Mouse (Mus musculus) neural tube, embryonic 15.5 days (tissue): ENCODE results near the gene Bcl10. TPM values are rescaled to one million over a fixed set of nuclear protein-coding genes. Genes with fewer than 3 reads are reported as not detected.

ENCODE experiments used
- ATAC-seq: fragments of 200-750 bp; cut with Nextera tagmentation; 2 replicates; pipeline ENCODE4 v1.8.0; 2017; ENCODE audit warnings: mild to moderate bottlenecking, moderate TSS enrichment, moderate library complexity; ENCODE audit not compliant: low FRiP score
- H3K27ac ChIP-seq: fragments of 300-500 bp; sonication (generic); replicated peaks from 2 replicates; pipeline ENCODE4 v1.5.1; 2015; ENCODE audit warnings: mild to moderate bottlenecking, inconsistent platforms
- H3K27me3 ChIP-seq: fragments of 300-500 bp; sonication (generic); replicated peaks from 2 replicates; pipeline ENCODE4 v1.6.1; 2015; ENCODE audit warnings: inconsistent platforms
- H3K36me3 ChIP-seq: fragments of 300-500 bp; sonication (generic); 2 replicates; pipeline ENCODE4 v1.6.1; 2015; ENCODE audit warnings: inconsistent platforms
- H3K4me1 ChIP-seq: fragments of 300-500 bp; sonication (generic); 2 replicates; pipeline ENCODE4 v1.6.1; 2015; ENCODE audit warnings: inconsistent platforms
- H3K4me2 ChIP-seq: fragments of 300-500 bp; sonication (generic); 2 replicates; pipeline ENCODE4 v1.6.1; 2015; ENCODE audit warnings: inconsistent platforms, mild to moderate bottlenecking, moderate library complexity
- H3K4me3 ChIP-seq: fragments of 300-500 bp; sonication (generic); replicated peaks from 2 replicates; pipeline ENCODE4 v1.5.1; 2015; ENCODE audit warnings: mild to moderate bottlenecking, inconsistent platforms
- H3K9ac ChIP-seq: fragments of 300-500 bp; sonication (generic); replicated peaks from 2 replicates; pipeline ENCODE4 v1.6.1; 2015; ENCODE audit warnings: mild to moderate bottlenecking, inconsistent platforms
- H3K9me3 ChIP-seq: fragments of 300-500 bp; sonication (generic); replicated peaks from 2 replicates; pipeline ENCODE4 v1.6.1; 2016; ENCODE audit warnings: inconsistent platforms
- WGBS: fragments of 180-500 bp; shearing (Covaris S2); methylation state at CpG from one replicate; pipeline ENCODE4 v1.1.7; 2015; ENCODE audit warnings: mixed read lengths; 5-methylcytosine and 5-hydroxymethylcytosine counted together
- polyA plus RNA-seq: library from polyadenylated mRNA; unstranded; fragments of >200 nt; fragmentation: Nextera tagmentation; extraction: Ambion mirVana; gene quantifications from 2 replicates; pipeline ENCODE4 v1.2.1, GENCODE M21; 2015

Gene Bcl10
- polyA plus RNA-seq, 1 experiment from 2014 or later: 33.9 TPM

GRCm38 (mm10) chr3:145916374-145916773, 6.2 kb upstream of the Bcl10 start:
- ATAC-seq: no peak
- Histone ChIP-seq H3K9ac (no peak overlapping the region), H3K27me3 (no peaks in the 10 kb centered on the region), H3K27ac (no peak overlapping the region), H3K36me3 (no peaks in the 10 kb centered on the region), H3K4me2 (no peak overlapping the region), H3K9me3 (no peaks in the 10 kb centered on the region), H3K4me1 (no peaks in the 10 kb centered on the region), H3K4me3 (no peak overlapping the region)
- WGBS: 93% methylated on average over 5 of the region's 5 CpGs

- no peaks in the 10 kb centered on the region for H3K36me3 ChIP-seq
- H3K4me3 ChIP-seq: no peak overlapping the region
- no peak for ATAC-seq
- no peaks in the 10 kb centered on the region for H3K4me1 ChIP-seq
- 87% methylated on average over 4 of the region's 4 CpGs for WGBS
- H3K27ac ChIP-seq: no peak overlapping the region
- H3K4me2 ChIP-seq: no peak overlapping the region
- no peaks in the 10 kb centered on the region for H3K27me3 ChIP-seq
- no peaks in the 10 kb centered on the region for H3K9me3 ChIP-seq
- no peak overlapping the region for H3K9ac ChIP-seq
These were observed 5.8 kb upstream of the Bcl10 start for GRCm38 (mm10) chr3:145916826-145917225.

GRCm38 (mm10) chr3:145922971-145923370, 367 bp downstream of the Bcl10 start:
- no peak overlapping the region for H3K4me2 ChIP-seq
- H3K4me3 ChIP-seq: no peak overlapping the region
- ATAC-seq: no peak
- 0 out of 2 replicates have a peak, but pooled peaks cover 3% of the 10 kb centered on the region for H3K36me3 ChIP-seq
- peaks cover 17% of the 10 kb centered on the region for H3K4me1 ChIP-seq
- no peaks in the 10 kb centered on the region for H3K9me3 ChIP-seq
- H3K27me3 ChIP-seq: no peaks in the 10 kb centered on the region
- no peak overlapping the region for H3K27ac ChIP-seq
- WGBS: 75% methylated on average over 3 of the region's 3 CpGs
- no peak overlapping the region for H3K9ac ChIP-seq

- H3K4me3 ChIP-seq: peak overlapping the region; percentile 95
- peak overlapping the region; percentile 70 for H3K9ac ChIP-seq
- H3K27me3 ChIP-seq: no peaks in the 10 kb centered on the region
- H3K4me1 ChIP-seq: peaks cover 17% of the 10 kb centered on the region
- H3K9me3 ChIP-seq: no peaks in the 10 kb centered on the region
- H3K4me2 ChIP-seq: peak overlapping the region; percentile 72
- ATAC-seq: peak; percentile 100
- WGBS: under 1% methylated on average over 56 of the region's 58 CpGs
- H3K27ac ChIP-seq: peak overlapping the region; percentile 93
- H3K36me3 ChIP-seq: peaks cover 5% of the 10 kb centered on the region; the same call in 1 of the 2 replicates
These were observed 1.4 kb downstream of the Bcl10 start for GRCm38 (mm10) chr3:145923874-145924577.

GRCm38 (mm10) chr3:145924649-145925337, 2.2 kb downstream of the Bcl10 start:
- WGBS: 4% methylated on average over 37 of the region's 39 CpGs
- peak overlapping the region; percentile 93 for H3K27ac ChIP-seq
- peaks cover 17% of the 10 kb centered on the region for H3K4me1 ChIP-seq
- no peaks in the 10 kb centered on the region for H3K9me3 ChIP-seq
- peak overlapping the region; percentile 95 for H3K4me3 ChIP-seq
- H3K4me2 ChIP-seq: peak overlapping the region; percentile 72
- peaks cover 5% of the 10 kb centered on the region; the same call in 1 of the 2 replicates for H3K36me3 ChIP-seq
- H3K27me3 ChIP-seq: no peaks in the 10 kb centered on the region
- H3K9ac ChIP-seq: peak overlapping the region; percentile 70
- ATAC-seq: peak; percentile 30

GRCm38 (mm10) chr3:145925506-145925905, 2.9 kb downstream of the Bcl10 start:
- H3K27me3 ChIP-seq: no peaks in the 10 kb centered on the region
- ATAC-seq: no peak
- peaks cover 17% of the 10 kb centered on the region for H3K4me1 ChIP-seq
- WGBS: 67% methylated on average over 5 of the region's 5 CpGs
- peak overlapping the region; percentile 72 for H3K4me2 ChIP-seq
- peak overlapping the region; percentile 95 for H3K4me3 ChIP-seq
- H3K36me3 ChIP-seq: peaks cover 5% of the 10 kb centered on the region; the same call in 1 of the 2 replicates
- H3K9me3 ChIP-seq: no peaks in the 10 kb centered on the region
- H3K9ac ChIP-seq: peak overlapping the region; percentile 70; the same call in 1 of the 2 replicates
- H3K27ac ChIP-seq: no peak overlapping the region

- Histone ChIP-seq H3K4me1 (peaks cover 17% of the 10 kb centered on the region), H3K9me3 (no peaks in the 10 kb centered on the region), H3K4me3 (no peak overlapping the region), H3K27ac (no peak overlapping the region), H3K36me3 (peaks cover 32% of the 10 kb centered on the region), H3K27me3 (no peaks in the 10 kb centered on the region), H3K9ac (no peak overlapping the region), H3K4me2 (no peak overlapping the region)
- WGBS: 75% methylated on average over 7 of the region's 7 CpGs
- no peak for ATAC-seq
These were observed 7.2 kb downstream of the Bcl10 start for GRCm38 (mm10) chr3:145929525-145930400.

- no peak overlapping the region for H3K4me3 ChIP-seq
- 89% methylated on average over 9 of the region's 9 CpGs for WGBS
- H3K27me3 ChIP-seq: no peaks in the 10 kb centered on the region
- no peak overlapping the region for H3K9ac ChIP-seq
- H3K4me2 ChIP-seq: no peak overlapping the region
- H3K36me3 ChIP-seq: peaks cover 28% of the 10 kb centered on the region
- ATAC-seq: no peak
- peaks cover 8% of the 10 kb centered on the region for H3K4me1 ChIP-seq
- H3K27ac ChIP-seq: no peak overlapping the region
- no peaks in the 10 kb centered on the region for H3K9me3 ChIP-seq
These were observed 11.2 kb downstream of the Bcl10 start for GRCm38 (mm10) chr3:145933845-145934244.

GRCm38 (mm10) chr3:145937505-145938404, 15.2 kb downstream of the Bcl10 start, which contains the start of gene 2410004B18Rik:
Gene 2410004B18Rik, plus strand, starts transcription at chr3:145938014.
- H3K36me3 ChIP-seq: peaks cover 28% of the 10 kb centered on the region
- H3K4me1 ChIP-seq: peaks cover 36% of the 10 kb centered on the region

GRCm38 (mm10) chr3:145938405-145939349, 16.1 kb downstream of the Bcl10 start:
- WGBS: 19% methylated on average over 50 of the region's 50 CpGs
- peak overlapping the region; percentile 84 for H3K27ac ChIP-seq
- ATAC-seq: peak; percentile 51
- H3K36me3 ChIP-seq: peaks cover 24% of the 10 kb centered on the region
- peak overlapping the region; percentile 78 for H3K4me2 ChIP-seq
- H3K9ac ChIP-seq: peak overlapping the region; percentile 87
- no peaks in the 10 kb centered on the region for H3K9me3 ChIP-seq
- no peaks in the 10 kb centered on the region for H3K27me3 ChIP-seq
- peaks cover 36% of the 10 kb centered on the region for H3K4me1 ChIP-seq
- peak overlapping the region; percentile 98 for H3K4me3 ChIP-seq

More at GRCm38 (mm10) chr3:145937505-145938404, 15.2 kb downstream of the Bcl10 start, which contains the start of gene 2410004B18Rik:
- no peaks in the 10 kb centered on the region for H3K27me3 ChIP-seq
- peak within 1 kb of the TSS; percentile 98 for H3K4me3 ChIP-seq
- peak; percentile 96 for ATAC-seq
- H3K27ac ChIP-seq: peak within 1 kb of the TSS; percentile 84
- peak within 1 kb of the TSS; percentile 78 for H3K4me2 ChIP-seq
- peak within 1 kb of the TSS; percentile 87 for H3K9ac ChIP-seq
- no peaks in the 10 kb centered on the region for H3K9me3 ChIP-seq
- 2% methylated on average over 65 of the region's 70 CpGs for WGBS
